Mouse (Mus musculus) limb, embryonic 14.5 days (tissue): Measurements from ENCODE around the gene Parp1. TPM values are rescaled to one million over a fixed set of nuclear protein-coding genes. Genes with fewer than 3 reads are reported as not detected.
"Not testable (repeated sequence)": the region's sequence is repeated elsewhere in the genome, so short reads cannot be mapped to it uniquely, and the experiment has no call there.

Experiments used
- ATAC-seq: fragments of 200-750 bp; cut with Nextera tagmentation; 2 replicates; pipeline ENCODE4 v1.8.0; 2017; ENCODE audit warnings: low read depth, moderate number of reproducible peaks, moderate TSS enrichment; ENCODE audit not compliant: low FRiP score
- DNase-seq: peaks from one replicate; pipeline ENCODE4 v3.0.0-alpha.2; 2015; ENCODE audit warnings: low spot score
- H3K27ac ChIP-seq: fragments of 300-500 bp; sonication (generic); replicated peaks from 2 replicates; pipeline ENCODE4 v1.5.1; 2014; ENCODE audit warnings: low read depth, mild to moderate bottlenecking, low read length, moderate library complexity, mixed read lengths
- H3K27me3 ChIP-seq: fragments of 300-500 bp; sonication (generic); 2 replicates; pipeline ENCODE4 v1.6.1; 2014; ENCODE audit warnings: low read length, mixed read lengths; ENCODE audit not compliant: control insufficient read depth, insufficient read depth
- H3K36me3 ChIP-seq: fragments of 300-500 bp; sonication (generic); 2 replicates; pipeline ENCODE4 v1.6.1; 2014; ENCODE audit warnings: mild to moderate bottlenecking, low read length, moderate library complexity, mixed read lengths; ENCODE audit not compliant: control insufficient read depth, insufficient read depth
- H3K4me1 ChIP-seq: fragments of 300-500 bp; sonication (generic); 2 replicates; pipeline ENCODE4 v1.6.1; 2014; ENCODE audit warnings: antibody characterized with exemption, low read length, mixed read lengths; ENCODE audit not compliant: control insufficient read depth, insufficient read depth
- H3K4me2 ChIP-seq: fragments of 300-500 bp; sonication (generic); replicated peaks from 2 replicates; pipeline ENCODE4 v1.6.1; 2014; ENCODE audit warnings: low read depth, mild to moderate bottlenecking, low read length, moderate library complexity; ENCODE audit not compliant: severe bottlenecking
- H3K4me3 ChIP-seq: fragments of 300-500 bp; sonication (generic); replicated peaks from 2 replicates; pipeline ENCODE4 v1.5.1; 2014; ENCODE audit warnings: low read length
- H3K9ac ChIP-seq: fragments of 300-500 bp; sonication (generic); 2 replicates; pipeline ENCODE4 v1.6.1; 2014; ENCODE audit warnings: mild to moderate bottlenecking, low read depth, low read length, moderate library complexity; ENCODE audit not compliant: severe bottlenecking
- H3K9me3 ChIP-seq: fragments of 300-500 bp; sonication (generic); 2 replicates; pipeline ENCODE4 v1.6.1; 2016; ENCODE audit warnings: low read length; ENCODE audit not compliant: control insufficient read depth
- POLR2A ChIP-seq: fragments of 200-500 bp; IDR thresholded peaks from 2 replicates; pipeline ENCODE4 v1.8.0; 2012; ENCODE audit warnings: inconsistent platforms, mild to moderate bottlenecking, moderate library complexity, borderline replicate concordance; ENCODE audit not compliant: insufficient read depth, insufficient read length; ENCODE audit errors: extremely low read depth
- WGBS: fragments of 180-500 bp; shearing (Covaris S2); extraction: QIAGEN DNeasy Blood & Tissue Kit; methylation state at CpG from one replicate; pipeline ENCODE4 v1.1.7; 2014; 5-methylcytosine and 5-hydroxymethylcytosine counted together
- polyA plus RNA-seq, 2 experiments: library from polyadenylated mRNA; depleted of rRNA in 1 of 2; stranded (reverse) in 1 of 2; unstranded in 1 of 2; fragments of >200 nt; fragmentation: Nextera tagmentation in 1 of 2; extraction: Ambion mirVana in 1 of 2; gene quantifications; 2 replicates each; pipeline versions ENCODE4 v1.2.1 to v1.2.3; 2012 to 2014

Gene Parp1
- polyA plus RNA-seq, 2 experiments: 107 to 108 TPM

DNA sequence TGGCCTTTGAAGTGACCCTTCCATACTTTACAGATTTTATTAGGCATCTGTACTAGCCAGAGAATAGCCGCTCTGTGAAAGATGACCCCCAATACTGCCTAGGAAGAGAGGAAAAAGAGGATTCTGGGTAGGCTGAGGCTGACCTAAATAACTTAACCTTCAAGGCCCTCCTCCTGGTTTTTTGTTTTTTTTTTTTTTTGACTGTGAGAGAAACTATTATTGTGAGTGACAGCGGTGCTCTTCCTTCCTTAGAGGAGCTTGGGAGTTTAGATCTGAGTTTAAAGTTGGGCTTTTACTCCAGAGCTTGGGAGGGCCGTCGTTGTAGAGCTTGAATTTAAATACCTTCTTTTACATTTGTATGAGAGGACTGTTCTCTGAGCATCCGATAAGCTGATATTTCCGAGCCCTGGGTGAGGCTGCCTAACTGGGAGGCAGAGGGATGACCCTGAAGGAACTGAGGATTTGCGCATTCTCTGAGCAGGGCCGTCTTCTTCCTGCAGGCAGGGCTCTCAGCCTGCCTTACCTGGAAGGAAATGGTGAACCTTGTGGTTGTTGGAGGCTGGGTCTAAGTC lies 2.4 kb downstream of the Parp1 start:
- no peak overlapping the region for H3K4me3 ChIP-seq
- TF ChIP-seq POLR2A: no peak

DNA sequence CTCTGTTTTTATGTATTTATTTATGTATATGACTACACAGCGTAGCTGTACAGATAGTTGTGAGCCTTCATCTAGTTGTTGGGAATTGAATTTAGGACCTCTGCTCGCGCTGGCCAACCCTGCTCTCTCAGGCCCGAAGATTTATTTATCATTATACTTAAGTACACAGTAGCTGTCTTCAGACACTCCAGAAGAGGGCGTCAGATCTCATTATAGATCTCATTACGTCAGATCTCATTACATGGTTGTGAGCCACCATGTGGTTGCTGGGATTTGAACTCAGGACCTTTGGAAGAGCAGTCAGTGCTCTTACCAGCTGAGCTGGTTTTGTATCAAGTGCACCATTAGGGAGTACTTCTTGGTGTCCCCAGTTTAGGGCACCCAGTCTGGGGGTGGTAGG lies 3.0 kb downstream of the Parp1 start:
- H3K4me1 ChIP-seq: peaks cover 15% of the 10 kb centered on the region
- H3K27ac ChIP-seq, H3K4me3 ChIP-seq, H3K9ac ChIP-seq, ATAC-seq, DNase-seq, H3K27me3 ChIP-seq, H3K4me2 ChIP-seq, H3K9me3 ChIP-seq: not testable (repeated sequence)
- 85% methylated on average over 6 of the region's 6 CpGs for whole genome bisulfite sequencing
- H3K36me3 ChIP-seq: peaks cover 29% of the 10 kb centered on the region

More for the DNA sequence above, 2.4 kb downstream of the Parp1 start:
- Histone ChIP-seq H3K27ac (no peak overlapping the region), H3K36me3 (peaks cover 23% of the 10 kb centered on the region), H3K9ac (no peak overlapping the region), H3K27me3 (no peaks in the 10 kb centered on the region), H3K4me1 (peaks cover 15% of the 10 kb centered on the region), H3K4me2 (peak overlapping the region; percentile 70; the same call in 1 of the 2 replicates), H3K9me3 (no peaks in the 10 kb centered on the region)
- DNase-seq: no peak
- ATAC-seq: no peak
- 69% methylated on average over 8 of the region's 8 CpGs for WGBS

DNA sequence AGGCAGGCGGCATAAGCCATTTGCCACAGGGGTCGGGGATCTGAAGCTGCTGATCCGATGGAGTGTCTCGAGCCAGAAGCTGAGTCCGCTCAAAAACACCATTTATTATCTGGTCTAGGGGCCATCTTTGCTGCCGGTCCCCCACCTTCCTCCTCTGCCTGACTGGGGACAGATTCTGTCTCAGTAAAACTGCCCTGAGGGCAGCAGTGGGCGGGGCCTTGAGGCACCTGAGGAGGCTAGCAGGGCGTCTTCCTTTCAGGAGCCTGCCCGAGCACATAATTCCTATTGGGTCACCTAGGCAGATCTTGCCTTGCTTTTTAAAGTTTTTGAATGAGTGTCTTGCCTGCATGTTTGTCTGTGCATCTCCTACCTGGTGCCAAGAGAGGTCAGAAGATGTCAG lies 3.4 kb downstream of the Parp1 start:
- ATAC-seq (no peak), DNase-seq (no peak)
- Histone ChIP-seq H3K4me1 (peaks cover 15% of the 10 kb centered on the region), H3K9ac (no peak overlapping the region), H3K9me3 (no peaks in the 10 kb centered on the region), H3K27ac (no peak overlapping the region), H3K27me3 (no peaks in the 10 kb centered on the region), H3K4me2 (no peak overlapping the region), H3K4me3 (no peak overlapping the region), H3K36me3 (peaks cover 34% of the 10 kb centered on the region)
- WGBS: 84% methylated on average over 9 of the region's 9 CpGs
- no peak for TF ChIP-seq POLR2A

DNA sequence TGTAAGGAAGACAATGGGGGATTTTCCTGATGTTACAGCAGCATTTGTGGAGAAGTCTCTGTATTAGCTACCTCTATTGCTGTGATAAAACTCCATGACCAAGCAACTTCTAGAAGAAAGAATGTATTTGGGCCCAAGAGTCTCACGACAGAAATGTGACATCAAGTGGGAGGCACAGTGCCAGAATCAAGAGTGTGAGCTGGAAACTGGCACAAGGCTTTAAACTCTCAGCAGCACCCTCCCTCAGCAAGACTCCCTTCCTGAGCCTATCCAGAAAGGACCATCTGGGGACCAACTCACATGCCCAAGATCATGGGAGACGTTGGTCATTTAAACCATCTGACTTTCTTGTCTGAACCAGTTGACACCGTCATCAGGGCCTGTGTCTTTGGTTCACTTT lies 7.8 kb downstream of the Parp1 start:
- 89% methylated on average over 3 of the region's 3 CpGs for WGBS
- no peak for TF ChIP-seq POLR2A
- Histone ChIP-seq H3K9me3 (no peaks in the 10 kb centered on the region), H3K27me3 (no peaks in the 10 kb centered on the region), H3K9ac (no peak overlapping the region), H3K27ac (no peak overlapping the region), H3K36me3 (peaks cover 76% of the 10 kb centered on the region), H3K4me2 (no peak overlapping the region), H3K4me3 (no peak overlapping the region), H3K4me1 (no peaks in the 10 kb centered on the region)
- DNase-seq (no peak), ATAC-seq (no peak)

DNA sequence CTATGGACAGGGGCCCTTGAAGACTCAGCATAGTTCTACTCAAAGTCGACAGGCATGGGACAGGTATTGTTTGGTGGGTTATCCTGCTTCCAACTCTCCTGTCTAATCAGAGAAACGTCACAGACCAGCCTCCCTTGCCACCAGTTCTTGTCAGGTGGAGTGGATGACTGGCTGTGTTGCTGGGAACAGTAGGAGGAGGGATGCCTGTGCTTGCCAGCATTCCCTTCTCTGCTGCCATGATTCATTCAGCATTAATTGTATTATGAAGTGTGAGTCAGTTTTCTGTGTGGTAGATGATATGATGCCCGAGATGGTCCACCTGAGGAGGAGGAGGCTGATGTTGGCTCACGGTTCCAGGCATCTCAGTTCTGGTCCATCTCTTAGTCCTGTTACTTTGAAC lies 9.1 kb downstream of the Parp1 start:
- no peak overlapping the region for H3K4me3 ChIP-seq
- no peaks in the 10 kb centered on the region for H3K27me3 ChIP-seq
- no peak overlapping the region for H3K4me2 ChIP-seq
- ATAC-seq (no peak), DNase-seq (no peak)
- WGBS: 81% methylated on average over 4 of the region's 4 CpGs
- peaks cover 86% of the 10 kb centered on the region for H3K36me3 ChIP-seq
- TF ChIP-seq POLR2A: no peak
- H3K4me1 ChIP-seq: no peaks in the 10 kb centered on the region
- no peaks in the 10 kb centered on the region for H3K9me3 ChIP-seq
- no peak overlapping the region for H3K27ac ChIP-seq
- H3K9ac ChIP-seq: no peak overlapping the region
